Mouse (Mus musculus) limb, embryonic 14.5 days (tissue): ENCODE measurements around the gene Hnrnph2. TPM values are rescaled to one million over a fixed set of nuclear protein-coding genes. Genes with fewer than 3 reads are reported as not detected.

ENCODE experiments used
- ATAC-seq: fragments of 200-750 bp; cut with Nextera tagmentation; 2 replicates; pipeline ENCODE4 v1.8.0; 2017; ENCODE audit warnings: low read depth, moderate number of reproducible peaks, moderate TSS enrichment; ENCODE audit not compliant: low FRiP score
- DNase-seq: peaks from one replicate; pipeline ENCODE4 v3.0.0-alpha.2; 2015; ENCODE audit warnings: low spot score
- H3K27ac ChIP-seq: fragments of 300-500 bp; sonication (generic); replicated peaks from 2 replicates; pipeline ENCODE4 v1.5.1; 2014; ENCODE audit warnings: low read depth, mild to moderate bottlenecking, low read length, moderate library complexity, mixed read lengths
- H3K27me3 ChIP-seq: fragments of 300-500 bp; sonication (generic); 2 replicates; pipeline ENCODE4 v1.6.1; 2014; ENCODE audit warnings: low read length, mixed read lengths; ENCODE audit not compliant: control insufficient read depth, insufficient read depth
- H3K36me3 ChIP-seq: fragments of 300-500 bp; sonication (generic); 2 replicates; pipeline ENCODE4 v1.6.1; 2014; ENCODE audit warnings: mild to moderate bottlenecking, low read length, moderate library complexity, mixed read lengths; ENCODE audit not compliant: control insufficient read depth, insufficient read depth
- H3K4me1 ChIP-seq: fragments of 300-500 bp; sonication (generic); 2 replicates; pipeline ENCODE4 v1.6.1; 2014; ENCODE audit warnings: antibody characterized with exemption, low read length, mixed read lengths; ENCODE audit not compliant: control insufficient read depth, insufficient read depth
- H3K4me2 ChIP-seq: fragments of 300-500 bp; sonication (generic); replicated peaks from 2 replicates; pipeline ENCODE4 v1.6.1; 2014; ENCODE audit warnings: low read depth, mild to moderate bottlenecking, low read length, moderate library complexity; ENCODE audit not compliant: severe bottlenecking
- H3K4me3 ChIP-seq: fragments of 300-500 bp; sonication (generic); replicated peaks from 2 replicates; pipeline ENCODE4 v1.5.1; 2014; ENCODE audit warnings: low read length
- H3K9ac ChIP-seq: fragments of 300-500 bp; sonication (generic); 2 replicates; pipeline ENCODE4 v1.6.1; 2014; ENCODE audit warnings: mild to moderate bottlenecking, low read depth, low read length, moderate library complexity; ENCODE audit not compliant: severe bottlenecking
- H3K9me3 ChIP-seq: fragments of 300-500 bp; sonication (generic); 2 replicates; pipeline ENCODE4 v1.6.1; 2016; ENCODE audit warnings: low read length; ENCODE audit not compliant: control insufficient read depth
- POLR2A ChIP-seq: fragments of 200-500 bp; IDR thresholded peaks from 2 replicates; pipeline ENCODE4 v1.8.0; 2012; ENCODE audit warnings: inconsistent platforms, mild to moderate bottlenecking, moderate library complexity, borderline replicate concordance; ENCODE audit not compliant: insufficient read depth, insufficient read length; ENCODE audit errors: extremely low read depth
- WGBS: fragments of 180-500 bp; shearing (Covaris S2); extraction: QIAGEN DNeasy Blood & Tissue Kit; methylation state at CpG from one replicate; pipeline ENCODE4 v1.1.7; 2014; 5-methylcytosine and 5-hydroxymethylcytosine counted together
- polyA plus RNA-seq, 2 experiments: library from polyadenylated mRNA; depleted of rRNA in 1 of 2; stranded (reverse) in 1 of 2; unstranded in 1 of 2; fragments of >200 nt; fragmentation: Nextera tagmentation in 1 of 2; extraction: Ambion mirVana in 1 of 2; gene quantifications; 2 replicates each; pipeline versions ENCODE4 v1.2.1 to v1.2.3; 2012 to 2014

The Hnrnph2 gene
- polyA plus RNA-seq (2012; rRNA removed) (62.7 and 87.2 TPM in 2 replicates), polyA plus RNA-seq (2014; fragmentation: Nextera tagmentation; extraction: Ambion mirVana) (91.5 and 99.5 TPM in 2 replicates)

DNA sequence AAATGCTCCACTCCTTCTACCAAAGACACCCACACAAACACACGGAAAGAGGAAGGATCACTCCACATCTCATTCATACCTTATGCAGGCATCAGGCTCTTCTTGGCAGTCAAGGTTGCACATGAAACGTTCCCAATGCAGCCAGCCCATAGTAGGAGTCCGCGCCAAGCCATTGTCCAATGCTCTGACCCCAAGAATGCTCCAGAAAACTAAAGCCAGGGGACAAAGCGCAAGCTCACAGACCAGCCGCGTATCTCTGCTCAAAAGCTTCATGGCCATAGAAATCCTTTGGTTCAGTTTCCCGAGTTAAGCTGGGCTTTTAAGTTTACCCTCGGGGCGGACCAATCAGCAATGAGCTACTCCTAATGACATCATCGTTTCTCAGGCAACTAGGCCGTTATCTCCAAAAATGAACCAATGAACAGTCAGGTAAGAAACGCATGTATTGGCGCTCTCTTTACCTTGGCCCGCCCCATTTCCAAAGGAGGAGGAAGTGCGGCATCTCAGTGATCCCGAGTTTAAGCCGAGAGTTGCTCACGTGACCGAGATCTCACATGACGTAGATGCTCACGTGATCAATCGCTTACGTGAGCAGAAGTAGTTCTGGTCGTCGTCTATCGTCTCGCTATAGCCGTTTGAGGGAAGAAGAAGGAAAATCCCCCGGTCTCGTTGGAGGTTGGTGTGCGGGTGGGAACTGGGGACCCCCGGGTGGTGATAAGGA lies at the start of gene Hnrnph2, which contains the start of gene Gla:
TSS of gene Hnrnph2 (plus strand) at position 521 of the 721 bp plus-strand sequence.
TSS of gene Gla (minus strand) at position 467 of the 721 bp plus-strand sequence.
- Histone ChIP-seq H3K27ac (peak within 1 kb of the TSS; percentile 91), H3K9me3 (no peaks in the 10 kb centered on the region), H3K36me3 (no peaks in the 10 kb centered on the region), H3K4me3 (peak within 1 kb of the TSS; percentile 49), H3K27me3 (no peaks in the 10 kb centered on the region), H3K4me1 (no peaks in the 10 kb centered on the region), H3K4me2 (peak within 1 kb of the TSS; percentile 53), H3K9ac (peak within 1 kb of the TSS; percentile 61)
- DNase-seq (peak; percentile 95), ATAC-seq (peak; percentile 98)
- no peak for TF ChIP-seq POLR2A
- 18% methylated on average over 32 of the region's 33 CpGs for WGBS

DNA sequence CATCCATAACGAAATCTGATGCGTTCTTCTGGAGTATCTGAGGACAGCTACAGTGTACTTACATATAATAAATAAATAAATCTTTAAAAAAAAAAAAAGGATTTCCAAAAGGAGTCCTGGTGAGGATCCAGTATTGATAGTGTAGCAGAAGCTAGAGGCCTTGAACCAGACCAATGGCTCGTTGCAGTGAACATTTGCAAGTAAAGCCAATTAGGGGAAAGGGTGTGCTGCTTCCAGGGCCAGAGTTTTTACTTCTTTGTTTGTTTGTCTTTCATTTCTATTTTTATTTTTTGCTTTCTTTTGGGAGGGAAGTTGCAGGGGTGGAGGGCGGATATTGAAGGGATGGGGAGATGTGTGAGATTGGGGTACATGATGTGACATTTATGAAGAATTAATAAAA lies 47.7 kb upstream of the Hnrnph2 start:
- 83% methylated on average over 4 of the region's 4 CpGs for WGBS
- H3K36me3 ChIP-seq = no peaks in the 10 kb centered on the region
- no peak for TF ChIP-seq POLR2A
- H3K4me3 ChIP-seq = no peak overlapping the region
- H3K9me3 ChIP-seq = no peaks in the 10 kb centered on the region
- H3K4me2 ChIP-seq = no peak overlapping the region
- no peak for DNase-seq
- H3K27me3 ChIP-seq = no peaks in the 10 kb centered on the region
- no peak for ATAC-seq
- H3K4me1 ChIP-seq = no peaks in the 10 kb centered on the region
- H3K9ac ChIP-seq = no peak overlapping the region
- no peak overlapping the region for H3K27ac ChIP-seq

DNA sequence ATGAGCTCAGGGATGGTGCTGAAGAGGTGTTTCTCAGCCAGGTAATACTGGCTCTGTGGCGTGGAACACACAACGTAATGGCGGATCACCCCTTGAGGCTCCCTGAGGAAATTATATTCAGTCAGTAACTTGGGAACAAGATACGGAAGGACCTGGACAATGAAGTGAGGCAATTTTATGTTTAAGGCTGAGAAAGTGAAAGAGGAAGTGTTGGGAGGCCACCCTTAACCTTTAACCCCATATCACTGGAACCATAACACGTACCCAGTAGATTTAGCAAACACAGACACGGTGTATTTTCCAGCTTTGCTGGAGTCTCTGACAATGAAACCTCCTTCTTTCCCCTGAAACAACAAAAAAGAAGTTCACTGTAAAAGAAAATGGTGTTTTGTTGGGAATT lies 46.6 kb upstream of the Hnrnph2 start:
- 77% methylated on average over 6 of the region's 6 CpGs for WGBS
- TF ChIP-seq POLR2A = no peak
- Histone ChIP-seq H3K27me3 (no peaks in the 10 kb centered on the region), H3K36me3 (no peaks in the 10 kb centered on the region), H3K9ac (no peak overlapping the region), H3K27ac (no peak overlapping the region), H3K4me3 (no peak overlapping the region), H3K4me1 (no peaks in the 10 kb centered on the region), H3K4me2 (no peak overlapping the region), H3K9me3 (no peaks in the 10 kb centered on the region)
- ATAC-seq (no peak), DNase-seq (no peak)

DNA sequence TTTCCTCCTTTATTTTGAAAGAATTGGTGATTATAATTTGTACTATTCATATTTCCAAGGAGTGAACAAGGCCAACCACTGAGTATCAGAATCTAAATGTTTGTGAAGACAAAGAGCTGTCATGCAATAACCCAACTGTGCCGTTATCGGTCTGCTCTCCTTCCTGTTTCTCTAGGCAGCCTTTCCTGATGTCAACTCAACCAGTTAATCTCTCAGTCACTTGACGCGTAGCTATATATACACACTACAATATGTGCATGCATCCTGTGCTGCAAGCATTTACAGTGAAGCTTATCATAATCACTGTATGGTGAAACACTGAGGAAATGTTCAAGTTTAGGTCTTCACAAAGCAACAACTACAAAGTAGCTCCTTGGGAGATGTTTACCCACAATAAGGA lies 36.7 kb upstream of the Hnrnph2 start:
- DNase-seq = no peak
- Histone ChIP-seq H3K9me3 (no peaks in the 10 kb centered on the region), H3K27ac (no peak overlapping the region), H3K4me1 (no peaks in the 10 kb centered on the region), H3K27me3 (no peaks in the 10 kb centered on the region), H3K9ac (no peak overlapping the region), H3K36me3 (no peaks in the 10 kb centered on the region), H3K4me2 (no peak overlapping the region), H3K4me3 (no peak overlapping the region)
- WGBS = 90% methylated on average over 4 of the region's 4 CpGs
- ATAC-seq = no peak
- TF ChIP-seq POLR2A = no peak

DNA sequence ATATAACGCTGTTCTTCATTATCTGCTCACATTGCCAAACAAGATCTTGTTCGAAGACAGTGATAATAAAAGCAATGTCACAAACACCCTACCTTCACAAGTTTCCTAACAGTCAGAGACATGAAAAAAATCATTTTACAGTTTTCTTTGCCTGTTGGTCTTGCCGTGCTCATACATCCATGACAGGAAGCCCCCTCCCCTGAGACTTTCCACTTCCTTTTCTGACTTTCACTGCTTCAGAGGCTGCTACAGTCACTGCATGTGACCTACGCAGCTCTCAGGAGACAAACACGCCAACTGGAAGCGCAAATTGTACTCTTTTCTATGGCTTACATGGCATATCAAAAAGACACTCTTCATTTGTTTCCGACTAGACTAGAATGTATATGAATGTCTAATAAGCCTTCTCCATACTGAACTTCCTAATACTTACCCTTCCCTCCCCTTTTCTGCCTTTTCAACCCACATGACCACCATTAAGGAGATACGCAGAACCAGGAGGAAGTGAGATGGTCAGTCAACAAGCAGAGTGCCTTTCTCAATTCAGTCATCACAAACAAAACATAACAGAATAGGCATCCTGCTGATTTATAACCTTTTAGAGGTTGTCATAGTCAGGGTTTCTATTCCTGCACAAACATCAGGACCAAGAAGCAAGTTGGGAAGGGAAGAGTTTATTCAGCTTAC lies 34.3 kb upstream of the Hnrnph2 start:
- ATAC-seq = no peak

More for the DNA sequence above, 34.3 kb upstream of the Hnrnph2 start:
- Histone ChIP-seq H3K27ac (no peak overlapping the region), H3K36me3 (no peaks in the 10 kb centered on the region), H3K27me3 (no peaks in the 10 kb centered on the region), H3K4me3 (no peak overlapping the region), H3K4me2 (no peak overlapping the region), H3K9ac (no peak overlapping the region), H3K9me3 (no peaks in the 10 kb centered on the region), H3K4me1 (no peaks in the 10 kb centered on the region)
- DNase-seq = no peak
- no peak for TF ChIP-seq POLR2A
- WGBS = 81% methylated on average over 8 of the region's 8 CpGs
